Mouse (Mus musculus) small intestine, adult 2 months (tissue): ENCODE measurements around the gene Napsa.

Source experiments
- CTCF ChIP-seq: fragments of 200-500 bp; IDR thresholded peaks from 2 replicates; pipeline ENCODE4 v1.5.1; 2012; ENCODE audit warnings: low read depth, mild to moderate bottlenecking, control low read depth, inconsistent platforms, low read length, moderate library complexity, mixed read lengths; ENCODE audit not compliant: insufficient replicate concordance, insufficient read length; ENCODE audit errors: extremely low read depth
- POLR2A ChIP-seq: fragments of 200-500 bp; IDR thresholded peaks from 2 replicates; pipeline ENCODE4 v1.6.1; 2012; ENCODE audit warnings: low read depth, mild to moderate bottlenecking, control low read depth, inconsistent platforms, low read length, moderate library complexity

- TF ChIP-seq CTCF (no peak), POLR2A (no peak)
Measured at GRCm38 (mm10) chr7:44606171-44606901, 34.2 kb downstream of the Napsa start.
